In genomic region chr11:116884061-116884460, GRCm38 (mm10) we compare ENCODE assay signal across 21 mouse cellular contexts. TPM values are rescaled to one million over a fixed set of nuclear protein-coding genes. Genes with fewer than 3 reads are reported as not detected.
A peak's percentile ranks its signal among the peaks of the same experiment; 100 is the strongest.
DNase-seq lines count a peak whose midpoint lies in the region; TF ChIP-seq lines count a peak whose summit lies in the region.
"Had no signal": no experiment of that assay in that cellular context is flagged by ENCODE, and none has a peak within 500 bp of the region (broad histone marks: within the 10 kb centered on the region; RNA-seq: fewer than 3 reads in every experiment).

No protein-coding gene starts in this region.

- no peak for TF ChIP-seq POLR2A in thymus, adult 2 months (IDR thresholded peaks at IDR 0.05; ENCODE audit: control insufficient read depth, extremely low read depth, insufficient read depth, low read length, poor library complexity)

- no peaks in the 10 kb centered on the region for H3K36me3 ChIP-seq in thymus, adult 2 months (ENCODE audit: control insufficient read depth, insufficient read depth, low read length)
- H3K36me3 ChIP-seq: embryonic facial prominence, embryonic 13.5 days; embryonic facial prominence, embryonic 15.5 days; forebrain, embryonic 10.5 days; forebrain, embryonic 12.5 days had no signal

- no peak overlapping the region for H3K27ac ChIP-seq in thymus, adult 2 months (ENCODE audit: control insufficient read depth, insufficient read depth, low read length)
- H3K27ac ChIP-seq: embryonic facial prominence, embryonic 13.5 days; embryonic facial prominence, embryonic 15.5 days; forebrain, embryonic 10.5 days; forebrain, embryonic 12.5 days had no signal

- TF ChIP-seq CTCF in thymus, adult 2 months (IDR thresholded peaks at IDR 0.05; ENCODE audit: borderline replicate concordance, control insufficient read depth, extremely low read depth, insufficient read depth, low read length, poor library complexity), result no peak

- H3K4me3 ChIP-seq in thymus, adult 2 months (ENCODE audit: control insufficient read depth, insufficient read depth, low read length), result no peak overlapping the region
- H3K4me3 ChIP-seq: embryonic facial prominence, embryonic 13.5 days; embryonic facial prominence, embryonic 15.5 days; erythroblast, embryonic 14.5 days; forebrain, embryonic 10.5 days; forebrain, embryonic 12.5 days had no signal

- peaks cover 23% of the 10 kb centered on the region for H3K4me1 ChIP-seq in thymus, adult 2 months (replicated peaks; ENCODE audit: control insufficient read depth, insufficient read depth, low read length)

- H3K27me3 ChIP-seq in thymus, adult 2 months (ENCODE audit: control insufficient read depth, insufficient read depth, low read length), result no peaks in the 10 kb centered on the region
- H3K27me3 ChIP-seq: embryonic facial prominence, embryonic 13.5 days had no signal

- peak; percentile 49 for DNase-seq in thymus, postnatal 0 days (ENCODE audit: low spot score)
- no peak for DNase-seq in thymus, postnatal 25 days
- peak; percentile 53 for DNase-seq in thymus, postnatal 14 days
- no peak for DNase-seq in thymus, adult 2 months
- peak; percentile 63 for DNase-seq in thymus, postnatal 4 days
- no peak for DNase-seq in adipocyte (ENCODE audit: low spot score)
- DNase-seq: adrenal gland, postnatal 10 days; adrenal gland, postnatal 25 days; cerebellum, adult 11 months; cerebellum, adult 18-20 months; cerebellum, adult 8-10 months; cerebellum, adult 9-11 months; cerebellum, postnatal 14 days; cerebellum, postnatal 36 days; embryo, embryonic 11 days had no signal

- 71% methylated on average over 6 of the region's 6 CpGs for WGBS in thymus, adult 2 months

RNA-seq across cellular contexts. Expression of gene Srsf2, which starts 31.2 kb away (rescaled TPM):
- 853 and 857 TPM in 2 replicates for polyA plus RNA-seq in thymus, postnatal 0 days (2015; fragmentation: Nextera tagmentation; extraction: Ambion mirVana)
- polyA plus RNA-seq in thymus, adult 2 months (2012; rRNA removed), result 1,171 and 1,772 TPM in 2 replicates

RNA-seq across cellular contexts. Expression of gene Mfsd11, which starts 31.8 kb away (rescaled TPM):
- 32.6 and 35.3 TPM in 2 replicates for polyA plus RNA-seq in thymus, postnatal 0 days (2015; fragmentation: Nextera tagmentation; extraction: Ambion mirVana)
- polyA plus RNA-seq in thymus, adult 2 months (2012; rRNA removed), result 32.9 and 33.0 TPM in 2 replicates

RNA-seq across cellular contexts. Expression of gene Mgat5b, which starts 34.6 kb away (rescaled TPM):
- polyA plus RNA-seq in thymus, postnatal 0 days (2015; fragmentation: Nextera tagmentation; extraction: Ambion mirVana), result 0.55 and 0.69 TPM in 2 replicates
- polyA plus RNA-seq in thymus, adult 2 months (2012; rRNA removed), result 6.1 and 6.4 TPM in 2 replicates
- polyA plus RNA-seq: C2C12; erythroblast, embryonic 14.5 days had no signal

RNA-seq across cellular contexts. Expression of gene Jmjd6, which starts 40.8 kb away (rescaled TPM):
- 58.6 and 62.2 TPM in 2 replicates for polyA plus RNA-seq in thymus, postnatal 0 days (2015; fragmentation: Nextera tagmentation; extraction: Ambion mirVana)
- 37.3 and 46.3 TPM in 2 replicates for polyA plus RNA-seq in thymus, adult 2 months (2012; rRNA removed)

RNA-seq across cellular contexts. Expression of gene Mettl23, which starts 41.0 kb away (rescaled TPM):
- 139 and 143 TPM in 2 replicates for polyA plus RNA-seq in thymus, postnatal 0 days (2015; fragmentation: Nextera tagmentation; extraction: Ambion mirVana)
- 69.9 and 82.6 TPM in 2 replicates for polyA plus RNA-seq in thymus, adult 2 months (2012; rRNA removed)

Comparison
In these comparisons a context has a peak if more than half of its experiments do, and no peak if none do; other contexts are left out.
1. DNase-seq: peak in thymus, postnatal 0 days (single experiment), thymus, postnatal 14 days (single experiment) and thymus, postnatal 4 days (single experiment); none in thymus, postnatal 25 days (single experiment), thymus, adult 2 months (single experiment) and adipocyte (single experiment).